Mouse (Mus musculus) bone marrow, adult 2 months (tissue): ENCODE data around the gene Olfr1404. TPM values are rescaled to one million over a fixed set of nuclear protein-coding genes. Genes with fewer than 3 reads are reported as not detected.

ENCODE experiments used
- H3K27ac ChIP-seq: fragments of 200-500 bp; 2 replicates; pipeline ENCODE4 v1.5.1; 2012; ENCODE audit warnings: low read depth, mild to moderate bottlenecking, control low read depth, inconsistent platforms, low read length; ENCODE audit not compliant: control insufficient read depth, poor library complexity, insufficient read depth
- H3K4me1 ChIP-seq: fragments of 200-500 bp; 2 replicates; pipeline ENCODE4 v1.6.1; 2011; ENCODE audit warnings: low read length; ENCODE audit not compliant: control insufficient read depth, insufficient read depth
- H3K4me3 ChIP-seq: fragments of 200-500 bp; replicated peaks from 2 replicates; pipeline ENCODE3; 2011; ENCODE audit warnings: mild to moderate bottlenecking, low read depth, low read length, control low read depth; ENCODE audit not compliant: control insufficient read depth
- CTCF ChIP-seq: fragments of 200-500 bp; IDR thresholded peaks from 2 replicates; pipeline ENCODE4 v1.5.1; 2011; ENCODE audit warnings: low read length, control low read depth; ENCODE audit not compliant: control insufficient read depth, insufficient read depth
- POLR2A ChIP-seq: fragments of 200-500 bp; IDR thresholded peaks from 2 replicates; pipeline ENCODE4 v1.6.1; 2011; ENCODE audit warnings: low read depth, mild to moderate bottlenecking, control low read depth, low read length, borderline replicate concordance; ENCODE audit not compliant: control insufficient read depth
- WGBS: fragments of 180-500 bp; shearing (Covaris S2); methylation state at CpG from one replicate; pipeline ENCODE4 v1.1.7; 2018; 5-methylcytosine and 5-hydroxymethylcytosine counted together
- polyA plus RNA-seq: library from polyadenylated mRNA; stranded (reverse); fragments of >200 nt; gene quantifications from 2 replicates; pipeline ENCODE4 v1.2.4, GENCODE M21; 2011; ENCODE audit warnings: low replicate concordance; ENCODE audit not compliant: missing spikeins, insufficient read depth, insufficient read length

Gene Olfr1404
- polyA plus RNA-seq, 1 experiment: not detected

- Histone ChIP-seq H3K4me1 (no peaks in the 10 kb centered on the region), H3K4me3 (no peak overlapping the region), H3K27ac (no peak overlapping the region)
- 82% methylated on average over 3 of the region's 3 CpGs for WGBS
- TF ChIP-seq POLR2A: no peak
- TF ChIP-seq CTCF: no peak
Observed at GRCm38 (mm10) chr1:173249888-173250287, 37.7 kb downstream of the Olfr1404 start.

- TF ChIP-seq CTCF: no peak
- no peak for TF ChIP-seq POLR2A
Observed at GRCm38 (mm10) chr1:173265701-173266100, 53.5 kb downstream of the Olfr1404 start, which contains the start of gene Olfr418. Olfr418 (plus strand) TSS chr1:173266001.

More at GRCm38 (mm10) chr1:173265701-173266100, 53.5 kb downstream of the Olfr1404 start, which contains the start of gene Olfr418:
- Histone ChIP-seq H3K27ac (no peak within 1 kb of the TSS), H3K4me3 (no peak within 1 kb of the TSS), H3K4me1 (no peaks in the 10 kb centered on the region)

Other genes with a start within 250 kb of the Olfr1404 start
- gene Olfr1408, start 75.0 kb upstream of the Olfr1404 start, polyA plus RNA-seq: not detected in 2 replicates
- gene Olfr1406, start 21.8 kb upstream of the Olfr1404 start, polyA plus RNA-seq: not detected in 2 replicates
- not detected in 2 replicates for gene Olfr218, start 14.6 kb upstream of the Olfr1404 start, polyA plus RNA-seq
- not detected in 2 replicates for gene Fcer1a, start 14.8 kb downstream of the Olfr1404 start, polyA plus RNA-seq
- gene Olfr418, start 53.6 kb downstream of the Olfr1404 start, polyA plus RNA-seq: not detected in 2 replicates
- gene Mptx2, start 65.4 kb downstream of the Olfr1404 start, polyA plus RNA-seq: not detected in 2 replicates
- gene Ackr1, start 121.4 kb downstream of the Olfr1404 start, polyA plus RNA-seq: 25.2 and 25.7 TPM in 2 replicates
- 13.1 and 29.2 TPM in 2 replicates for gene Aim2, start 138.5 kb downstream of the Olfr1404 start, polyA plus RNA-seq
- gene Cadm3, start 155.3 kb downstream of the Olfr1404 start, polyA plus RNA-seq: 1.7 TPM in 1 of 2 replicates, not detected in the other